Comparison of ENCODE assay signal across 9 mouse cellular contexts in genomic region chr10:107272131-107272803, GRCm38 (mm10). TPM values are rescaled to one million over a fixed set of nuclear protein-coding genes. Genes with fewer than 3 reads are reported as not detected.
A peak's percentile ranks its signal among the peaks of the same experiment; 100 is the strongest.
DNase-seq lines count a peak whose midpoint lies in the region; ATAC-seq and TF ChIP-seq lines count a peak whose summit lies in the region.
"Had no signal": no experiment of that assay in that cellular context is flagged by ENCODE, and none has a peak within 500 bp of the region (broad histone marks: within the 10 kb centered on the region; RNA-seq: fewer than 3 reads in every experiment).

No protein-coding gene starts in this region.

- intact Hi-C loops in left cerebral cortex, postnatal 10 days (cut with DNase I), result loop anchor here (5.0 to 10.0 kb wide), 2 partner anchors 113 to 335 kb away; no protein-coding TSS in a partner anchor

- POLR2A ChIA-PET in Patski (lab: Charles Lee), result no interaction called here

- no peaks in the 10 kb centered on the region for H3K36me3 ChIP-seq in forebrain, embryonic 16.5 days (ENCODE audit: control insufficient read depth, insufficient read depth)
- no peaks in the 10 kb centered on the region for H3K36me3 ChIP-seq in hindbrain, embryonic 12.5 days
- no peaks in the 10 kb centered on the region for H3K36me3 ChIP-seq in midbrain, embryonic 11.5 days (ENCODE audit: control insufficient read depth, insufficient read depth, low read length)
- no peaks in the 10 kb centered on the region for H3K36me3 ChIP-seq in stomach, postnatal 0 days (ENCODE audit: control insufficient read depth, insufficient read depth, low read length)

- peak; percentile 77 for ATAC-seq in Patski
- peak; percentile 77 for ATAC-seq in forebrain, embryonic 16.5 days
- peak; percentile 80 for ATAC-seq in hindbrain, embryonic 12.5 days (ENCODE audit: low FRiP score)
- peak; percentile 79 for ATAC-seq in midbrain, embryonic 11.5 days (ENCODE audit: low FRiP score)
- peak; percentile 35; the same call in 1 of the 2 replicates for ATAC-seq in stomach, postnatal 0 days (ENCODE audit: low FRiP score, low TSS enrichment)

- DNase-seq in Patski (ENCODE audit: low read depth, low spot score) (no peak), MN1 (ENCODE audit: low spot score) (no peak)
- DNase-seq in cerebellum, adult 11 months, result peak; percentile 67
- DNase-seq in left cerebral cortex, postnatal 10 days (ENCODE audit: extremely low spot score in 1 of 2, low spot score in 2 of 2), result peak; percentile 4 to 53
- peak; percentile 97 for DNase-seq in midbrain, embryonic 11.5 days (ENCODE audit: low spot score, missing footprints)
- peak; percentile 42 for DNase-seq in stomach, postnatal 0 days (ENCODE audit: low spot score)

- peak overlapping the region; percentile 16; the same call in 1 of the 2 replicates for H3K27ac ChIP-seq in forebrain, embryonic 16.5 days (ENCODE audit: low read length)
- H3K27ac ChIP-seq in hindbrain, embryonic 12.5 days, result peak overlapping the region; percentile 82
- H3K27ac ChIP-seq in midbrain, embryonic 11.5 days (ENCODE audit: low read depth, low read length), result peak overlapping the region; percentile 59
- H3K27ac ChIP-seq in stomach, postnatal 0 days (replicated peaks), result no peak overlapping the region

- WGBS in forebrain, embryonic 16.5 days, result 1% methylated on average over 41 of the region's 41 CpGs
- 1% methylated on average over 41 of the region's 41 CpGs for WGBS in hindbrain, embryonic 12.5 days
- under 1% methylated on average over 41 of the region's 41 CpGs for WGBS in midbrain, embryonic 11.5 days
- under 1% methylated on average over 41 of the region's 41 CpGs for WGBS in stomach, postnatal 0 days

- H3K4me2 ChIP-seq in forebrain, embryonic 16.5 days (ENCODE audit: low read length), result peak overlapping the region; percentile 82
- H3K4me2 ChIP-seq in hindbrain, embryonic 12.5 days (replicated peaks), result peak overlapping the region; percentile 73
- peak overlapping the region; percentile 95 for H3K4me2 ChIP-seq in midbrain, embryonic 11.5 days
- H3K4me2 ChIP-seq in stomach, postnatal 0 days (replicated peaks; ENCODE audit: low read depth), result peak overlapping the region; percentile 92

- peaks cover 3% of the 10 kb centered on the region for H3K27me3 ChIP-seq in Patski
- no peaks in the 10 kb centered on the region for H3K27me3 ChIP-seq in forebrain, embryonic 16.5 days (replicated peaks; ENCODE audit: control insufficient read depth, insufficient read depth, low read length)
- H3K27me3 ChIP-seq in hindbrain, embryonic 12.5 days, result peaks cover 6% of the 10 kb centered on the region
- H3K27me3 ChIP-seq in midbrain, embryonic 11.5 days (ENCODE audit: control insufficient read depth, insufficient read depth, low read length), result peaks cover 5% of the 10 kb centered on the region
- no peaks in the 10 kb centered on the region for H3K27me3 ChIP-seq in stomach, postnatal 0 days (ENCODE audit: control insufficient read depth, insufficient read depth, low read length)

- CTCF ChIA-PET in Patski (lab: Charles Lee), result interaction anchor here (1.4 kb wide), 2 partner anchors 12 to 118 kb away, joined by 3 to 5 read pairs; no protein-coding TSS in a partner anchor

- no peak for TF ChIP-seq CTCF in Patski (IDR thresholded peaks at IDR 0.05)
- TF ChIP-seq CTCF in stomach, postnatal 0 days (IDR thresholded peaks at IDR 0.05; ENCODE audit: low read depth), result no peak

- H3K9me3 ChIP-seq in forebrain, embryonic 16.5 days (ENCODE audit: control insufficient read depth, low read length), result no peaks in the 10 kb centered on the region
- H3K9me3 ChIP-seq in hindbrain, embryonic 12.5 days (replicated peaks), result no peaks in the 10 kb centered on the region
- H3K9me3 ChIP-seq in midbrain, embryonic 11.5 days (ENCODE audit: control insufficient read depth, low read length), result no peaks in the 10 kb centered on the region
- no peaks in the 10 kb centered on the region for H3K9me3 ChIP-seq in stomach, postnatal 0 days (ENCODE audit: control insufficient read depth, low read length)

- in situ Hi-C loops in Patski (cut with MboI; ENCODE audit: low pct_unique_long_range_greater_than_20kb), result loop anchor here (10.0 kb wide), 1 partner anchor 113 kb away; no protein-coding TSS in a partner anchor

- peaks cover 7% of the 10 kb centered on the region for H3K4me1 ChIP-seq in forebrain, embryonic 16.5 days (replicated peaks; ENCODE audit: control insufficient read depth, insufficient read depth, low read length)
- peaks cover 3% of the 10 kb centered on the region; the same call in 1 of the 2 replicates for H3K4me1 ChIP-seq in hindbrain, embryonic 12.5 days
- peaks cover 2% of the 10 kb centered on the region; the same call in 1 of the 2 replicates for H3K4me1 ChIP-seq in midbrain, embryonic 11.5 days (ENCODE audit: control insufficient read depth, insufficient read depth, low read length)
- no peaks in the 10 kb centered on the region for H3K4me1 ChIP-seq in stomach, postnatal 0 days (replicated peaks; ENCODE audit: control insufficient read depth, insufficient read depth)

- no peak for TF ChIP-seq EP300 in stomach, postnatal 0 days (optimal IDR thresholded peaks at IDR 0.05)

- H3K9ac ChIP-seq in forebrain, embryonic 16.5 days (replicated peaks; ENCODE audit: low read depth, low read length), result peak overlapping the region; percentile 84
- peak overlapping the region; percentile 74 for H3K9ac ChIP-seq in hindbrain, embryonic 12.5 days
- peak overlapping the region; percentile 76 for H3K9ac ChIP-seq in midbrain, embryonic 11.5 days (ENCODE audit: low read length)
- H3K9ac ChIP-seq in stomach, postnatal 0 days (ENCODE audit: low read length), result peak overlapping the region; percentile 56

- H3K4me3 ChIP-seq in forebrain, embryonic 16.5 days (replicated peaks; ENCODE audit: low read length), result peak overlapping the region; percentile 85
- H3K4me3 ChIP-seq in hindbrain, embryonic 12.5 days, result peak overlapping the region; percentile 58
- peak overlapping the region; percentile 65 for H3K4me3 ChIP-seq in midbrain, embryonic 11.5 days (ENCODE audit: low read depth, low read length)
- peak overlapping the region; percentile 51 for H3K4me3 ChIP-seq in stomach, postnatal 0 days (ENCODE audit: low read depth, low read length)

RNA-seq across cellular contexts. Expression of gene Lin7a, which starts 0.8 kb away (rescaled TPM):
- 0.54 TPM for polyA plus RNA-seq in Patski (2021)
- 12.6 and 18.8 TPM in 2 replicates for polyA plus RNA-seq in forebrain, embryonic 16.5 days (2015; fragmentation: Nextera tagmentation; extraction: Ambion mirVana)
- 25.2 and 28.5 TPM in 2 replicates for polyA plus RNA-seq in hindbrain, embryonic 12.5 days (2016; fragmentation: Nextera tagmentation; extraction: Ambion mirVana)
- 10 to 100 TPM; 41.2 to 43.4 TPM for total RNA-seq in left cerebral cortex, postnatal 10 days (2021)
- polyA plus RNA-seq in midbrain, embryonic 11.5 days (2014; fragmentation: Nextera tagmentation; extraction: Ambion mirVana), result 9.0 and 11.6 TPM in 2 replicates
- polyA plus RNA-seq in stomach, postnatal 0 days (2015; fragmentation: Nextera tagmentation; extraction: Ambion mirVana), result 0.56 and 0.74 TPM in 2 replicates
- total RNA-seq: common myeloid progenitor, adult 5-6 weeks had no signal

Comparison
In these comparisons a context has a peak if more than half of its experiments do, and no peak if none do; other contexts are left out.
1. DNase-seq: peak in cerebellum, adult 11 months (single experiment), left cerebral cortex, postnatal 10 days (2 of 2), midbrain, embryonic 11.5 days (single experiment) and stomach, postnatal 0 days (single experiment); none in Patski (single experiment) and MN1 (single experiment).
2. Peak in every context shown above with its lines, with median percentiles within 50 percentile points of each other: ATAC-seq, H3K4me2 ChIP-seq, H3K4me3 ChIP-seq and H3K9ac ChIP-seq.